Mouse (Mus musculus) lung, postnatal 4 days (tissue): ENCODE results near the gene Hoxb3.
A peak's percentile ranks its signal among the peaks of the same experiment; 100 is the strongest.

Source experiments
- DNase-seq, 2 experiments: peaks; one replicate each; pipeline ENCODE4 v3.0.0; 2021

Hoxb3 gene

GRCm38 (mm10) chr11:96341701-96342575, 18.8 kb downstream of the Hoxb3 start:
- peak in 1 of 2 experiments; percentile 77 for DNase-seq

GRCm38 (mm10) chr11:96342576-96342930, 19.4 kb downstream of the Hoxb3 start:
- DNase-seq, result peak in 1 of 2 experiments; percentile 10

GRCm38 (mm10) chr11:96343206-96343745, 20.1 kb downstream of the Hoxb3 start:
- DNase-seq, result peak in 1 of 2 experiments; percentile 12

GRCm38 (mm10) chr11:96344061-96344877, 21.1 kb downstream of the Hoxb3 start:
- peak in 1 of 2 experiments; percentile 67 for DNase-seq

- DNase-seq, result no peak
Observed at GRCm38 (mm10) chr11:96344878-96345159, 21.7 kb downstream of the Hoxb3 start.

- peak in 1 of 2 experiments; percentile 62 for DNase-seq
Observed at GRCm38 (mm10) chr11:96345220-96345892, 22.2 kb downstream of the Hoxb3 start.

- no peak for DNase-seq
Observed at GRCm38 (mm10) chr11:96345893-96346806, 23.0 kb downstream of the Hoxb3 start.

GRCm38 (mm10) chr11:96346916-96347520, 23.9 kb downstream of the Hoxb3 start:
- no peak for DNase-seq

GRCm38 (mm10) chr11:96347717-96348116, 24.6 kb downstream of the Hoxb3 start:
- no peak for DNase-seq

- no peak for DNase-seq
Observed at GRCm38 (mm10) chr11:96348141-96348928, 25.2 kb downstream of the Hoxb3 start.

GRCm38 (mm10) chr11:96348988-96349387, 25.9 kb downstream of the Hoxb3 start:
- DNase-seq, result no peak

- DNase-seq, result no peak
Observed at GRCm38 (mm10) chr11:96349491-96350340, 26.6 kb downstream of the Hoxb3 start.

- DNase-seq, result no peak
Observed at GRCm38 (mm10) chr11:96350341-96350624, 27.2 kb downstream of the Hoxb3 start, which contains the start of gene Hoxb2. Gene Hoxb2, plus strand, starts transcription at chr11:96350525.

GRCm38 (mm10) chr11:96350791-96351190, 27.7 kb downstream of the Hoxb3 start:
- no peak for DNase-seq

- peak in 1 of 2 experiments; percentile 39 for DNase-seq
Observed at GRCm38 (mm10) chr11:96351312-96351711, 28.2 kb downstream of the Hoxb3 start.

GRCm38 (mm10) chr11:96351831-96352230, 28.7 kb downstream of the Hoxb3 start:
- peak; percentile 66 to 83 for DNase-seq

- DNase-seq, result peak in 1 of 2 experiments; percentile 65
Observed at GRCm38 (mm10) chr11:96352691-96353521, 29.8 kb downstream of the Hoxb3 start.

GRCm38 (mm10) chr11:96353522-96353841, 30.4 kb downstream of the Hoxb3 start:
- no peak for DNase-seq

- no peak for DNase-seq
Observed at GRCm38 (mm10) chr11:96353939-96354338, 30.8 kb downstream of the Hoxb3 start.
